Mouse (Mus musculus): Measurements from ENCODE around the gene Zbtb3.

DNA sequence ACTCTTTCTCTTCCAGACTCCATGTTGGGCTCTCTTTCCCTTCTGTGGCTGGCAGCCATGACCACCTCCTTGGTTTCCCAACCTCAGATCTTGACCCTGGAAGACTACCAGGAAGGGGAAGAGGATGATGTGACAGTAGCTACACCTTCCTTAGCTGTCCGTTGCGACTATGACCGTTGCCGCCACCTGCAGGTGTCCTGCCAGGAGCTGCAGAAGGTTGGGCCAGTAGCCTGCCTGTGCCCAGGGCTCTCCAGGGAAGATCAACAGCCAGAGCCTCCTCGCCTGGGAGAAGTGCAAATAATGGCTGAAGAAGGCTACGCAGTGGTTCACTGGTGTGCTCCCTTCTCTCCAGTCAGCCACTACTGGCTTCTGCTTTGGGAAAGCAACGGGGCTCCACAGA lies 49.3 kb downstream of the Zbtb3 start:
- TF ChIP-seq CTCF (IDR thresholded peaks at IDR 0.05) (peak; percentile 49), EP300 (IDR thresholded peaks at IDR 0.05) (no peak)

All from lung, postnatal 0 days (tissue).